8 mouse cellular contexts compared by ENCODE assay signal in genomic region chr2:121473301-121474179, GRCm38 (mm10). TPM values are rescaled to one million over a fixed set of nuclear protein-coding genes. Genes with fewer than 3 reads are reported as not detected.
A peak's percentile ranks its signal among the peaks of the same experiment; 100 is the strongest.
DNase-seq lines count a peak whose midpoint lies in the region; ATAC-seq and TF ChIP-seq lines count a peak whose summit lies in the region.
"Not testable (repeated sequence)": the region's sequence is repeated elsewhere in the genome, so short reads cannot be mapped to it uniquely, and the experiment has no call there.

TSS of gene Mfap1b (minus strand) at chr2:121474067.

- H3K27me3 ChIP-seq in MEL (ENCODE audit: control insufficient read depth in 1 of 2, insufficient read depth in 2 of 2, low read length in 2 of 2); cerebellum, adult 2 months (ENCODE audit: control insufficient read depth, insufficient read depth, low read length); forebrain, postnatal 0 days (ENCODE audit: insufficient read depth, low read length); lung, embryonic 15.5 days: not testable (repeated sequence)

- 6% methylated on average over 41 of the region's 41 CpGs for WGBS in cerebellum, adult 2 months
- 6% methylated on average over 38 of the region's 41 CpGs for WGBS in forebrain, postnatal 0 days
- 4% methylated on average over 41 of the region's 41 CpGs for WGBS in lung, embryonic 15.5 days

- ATAC-seq in forebrain, postnatal 0 days, result peak; percentile 98
- ATAC-seq in lung, embryonic 15.5 days (ENCODE audit: borderline replicate concordance, extremely low read depth, low FRiP score, low TSS enrichment), result peak; percentile 94

- not testable (repeated sequence) for TF ChIP-seq RAD21 in MEL (IDR thresholded peaks at IDR 0.05; ENCODE audit: low read depth, low read length)

- H3K9ac ChIP-seq in MEL (ENCODE audit: control insufficient read depth, low read depth, low read length, poor library complexity, severe bottlenecking), result peak within 1 kb of the TSS; percentile 91
- H3K9ac ChIP-seq in forebrain, postnatal 0 days, result peak within 1 kb of the TSS; percentile 59
- peak within 1 kb of the TSS; percentile 66 for H3K9ac ChIP-seq in lung, embryonic 15.5 days

- not testable (repeated sequence) for H3K79me2 ChIP-seq in MEL (ENCODE audit: control insufficient read depth, insufficient read depth, low read length, poor library complexity)

- H3K4me1 ChIP-seq in MEL (ENCODE audit: control insufficient read depth in 1 of 2, insufficient read depth in 2 of 2, low read length in 2 of 2); cerebellum, adult 2 months (ENCODE audit: control insufficient read depth, insufficient read depth, low read length); forebrain, postnatal 0 days (ENCODE audit: insufficient read depth); lung, embryonic 15.5 days: not testable (repeated sequence)

- TF ChIP-seq CTCF in MEL (IDR thresholded peaks at IDR 0.05 in 2 of 3, conservative IDR thresholded peaks at IDR 0.05 in 1 of 3; ENCODE audit: control insufficient read depth in 1 of 3, insufficient read depth in 1 of 3, low read depth in 2 of 3, low read length in 3 of 3, poor library complexity in 1 of 3, severe bottlenecking in 1 of 3); cerebellum, adult 2 months (IDR thresholded peaks at IDR 0.05; ENCODE audit: borderline replicate concordance, insufficient read depth, low read depth, low read length); forebrain, postnatal 0 days (IDR thresholded peaks at IDR 0.05; ENCODE audit: low read depth): not testable (repeated sequence)

- TF ChIP-seq EP300 in MEL (IDR thresholded peaks at IDR 0.05; ENCODE audit: low read depth in 1 of 2, low read length in 2 of 2), result not testable (repeated sequence)

- not testable (repeated sequence) for H3K36me3 ChIP-seq in MEL (ENCODE audit: control insufficient read depth in 1 of 2, insufficient read depth in 2 of 2, low read length in 2 of 2); forebrain, postnatal 0 days (ENCODE audit: insufficient read depth); lung, embryonic 15.5 days

- peak within 1 kb of the TSS; percentile 72 to 90 for H3K4me3 ChIP-seq in MEL (ENCODE audit: control insufficient read depth in 1 of 2, insufficient read depth in 1 of 2, low read depth in 2 of 2, low read length in 2 of 2)
- H3K4me3 ChIP-seq in cerebellum, adult 2 months (replicated peaks; ENCODE audit: insufficient read depth, low read depth, low read length), result peak within 1 kb of the TSS; percentile 75
- peak within 1 kb of the TSS; percentile 52 for H3K4me3 ChIP-seq in forebrain, postnatal 0 days (ENCODE audit: low read depth, low read length)
- peak within 1 kb of the TSS; percentile 70 for H3K4me3 ChIP-seq in lung, embryonic 15.5 days

- peak; percentile 96 for DNase-seq in MEL (ENCODE audit: low read depth, low spot score)
- peak; percentile 82 to 89 for DNase-seq in cerebellum, adult 2 months
- peak; percentile 92 for DNase-seq in forebrain, postnatal 0 days
- DNase-seq in heart, postnatal 4 days, result peak; percentile 80
- DNase-seq in layer of hippocampus, adult 8-10 months (ENCODE audit: low spot score in 2 of 2), result peak; percentile 77 to 82
- DNase-seq in ovary, adult 18-20 months (ENCODE audit: low spot score), result peak; percentile 75
- DNase-seq in thymus, postnatal 0 days (ENCODE audit: low spot score), result peak; percentile 89

- not testable (repeated sequence) for H3K9me3 ChIP-seq in MEL (replicated peaks; ENCODE audit: insufficient read depth, low read length); forebrain, postnatal 0 days (ENCODE audit: low read length); lung, embryonic 15.5 days

- TF ChIP-seq POLR2A in MEL (IDR thresholded peaks at IDR 0.05; ENCODE audit: control insufficient read depth in 1 of 2, insufficient read depth in 1 of 2, low read depth in 1 of 2, low read length in 2 of 2, poor library complexity in 1 of 2), result peak; percentile 49 to 68; a peak in 3 of 4 replicates
- TF ChIP-seq POLR2A in cerebellum, adult 2 months (IDR thresholded peaks at IDR 0.05; ENCODE audit: borderline replicate concordance, insufficient read depth, low read length), result peak; percentile 94

- H3K4me2 ChIP-seq in forebrain, postnatal 0 days (ENCODE audit: low read depth), result peak within 1 kb of the TSS; percentile 68
- H3K4me2 ChIP-seq in lung, embryonic 15.5 days, result peak within 1 kb of the TSS; percentile 69

- H3K27ac ChIP-seq in MEL (ENCODE audit: control insufficient read depth, low read depth, low read length), result peak within 1 kb of the TSS; percentile 95
- H3K27ac ChIP-seq in cerebellum, adult 2 months (ENCODE audit: insufficient read depth, low read length), result not testable (repeated sequence)
- H3K27ac ChIP-seq in forebrain, postnatal 0 days (ENCODE audit: low read depth, low read length), result peak within 1 kb of the TSS; percentile 59; the same call in 1 of the 2 replicates
- H3K27ac ChIP-seq in lung, embryonic 15.5 days, result peak within 1 kb of the TSS; percentile 53; the same call in 1 of the 2 replicates

TF ChIP-seq in MEL, 35 proteins besides CTCF, POLR2A, EP300 and RAD21:
- TF ChIP-seq POLR2AphosphoS2 (IDR thresholded peaks at IDR 0.05; ENCODE audit: low read length) (peak; percentile 61; the same call in 1 of the 2 replicates), KAT2A (conservative IDR thresholded peaks at IDR 0.05; ENCODE audit: low read depth, low read length) (peak; percentile 71), ELF1 (IDR thresholded peaks at IDR 0.05; ENCODE audit: low read depth, low read length) (peak; percentile 83), SIN3A (IDR thresholded peaks at IDR 0.05; ENCODE audit: low read length) (peak; percentile 97), NRF1 (IDR thresholded peaks at IDR 0.05; ENCODE audit: insufficient read depth, low read depth, low read length, poor library complexity, severe bottlenecking) (peak; percentile 63), ZMIZ1 (IDR thresholded peaks at IDR 0.05; ENCODE audit: low read depth, low read length) (peak; percentile 81), NELFE (IDR thresholded peaks at IDR 0.05; ENCODE audit: low read depth, low read length) (peak; percentile 72), MXI1 (IDR thresholded peaks at IDR 0.05; ENCODE audit: low read depth, low read length) (peak; percentile 74), TCF12 (IDR thresholded peaks at IDR 0.05; ENCODE audit: low read depth, low read length) (peak; percentile 55), ETS1 (IDR thresholded peaks at IDR 0.05; ENCODE audit: low read depth, low read length) (peak; percentile 49; the same call in 1 of the 2 replicates), HCFC1 (IDR thresholded peaks at IDR 0.05; ENCODE audit: low read depth, low read length) (peak; percentile 87), TBP (IDR thresholded peaks at IDR 0.05; ENCODE audit: low read depth, low read length) (peak; percentile 70; the same call in 1 of the 2 replicates), MAX (IDR thresholded peaks at IDR 0.05; ENCODE audit: low read length) (peak; percentile 29; the same call in 1 of the 2 replicates), MAZ (IDR thresholded peaks at IDR 0.05; ENCODE audit: low read depth, low read length) (0 out of 2 replicates have a peak, but pooled peaks have one; percentile 45)
TF ChIP-seq in MEL: peak in this region for 14; not testable (repeated sequence) for 21.

RNA-seq across cellular contexts. Expression of gene Mfap1b, which starts in this region (rescaled TPM):
- 17.2 and 20.3 TPM in 2 replicates for total RNA-seq in MEL (2012; rRNA removed)
- 10 to 100 TPM in 1 of 2 experiments, not detected in 1; 19.1 TPM for polyA plus RNA-seq in MEL (2012; ENCODE audit: insufficient read depth in 1 of 2, insufficient read length in 2 of 2, low read depth in 1 of 2, low replicate concordance in 2 of 2, missing spikeins in 1 of 2)
- polyA plus RNA-seq in cerebellum, adult 2 months (2012; rRNA removed), result 29.0 and 29.7 TPM in 2 replicates
- total RNA-seq in forebrain, postnatal 0 days (2014; rRNA removed), result 34.5 and 36.4 TPM in 2 replicates
- 44.6 and 58.4 TPM in 2 replicates for polyA plus RNA-seq in forebrain, postnatal 0 days (2015; fragmentation: Nextera tagmentation; extraction: Ambion mirVana)
- 10 to 100 TPM; 21.6 to 24.5 TPM for total RNA-seq in heart, postnatal 4 days (2021)
- 10 to 100 TPM; 40.8 to 46.2 (median 43.9) TPM for total RNA-seq in layer of hippocampus, adult 8-10 months (2022)
- 45.7 and 51.1 TPM in 2 replicates for polyA plus RNA-seq in lung, embryonic 15.5 days (2015; fragmentation: Nextera tagmentation; extraction: Ambion mirVana)
- polyA plus RNA-seq in thymus, postnatal 0 days (2015; fragmentation: Nextera tagmentation; extraction: Ambion mirVana), result 55.0 and 56.2 TPM in 2 replicates
